Mouse (Mus musculus): ENCODE data around the gene Zfp428. TPM values are rescaled to one million over a fixed set of nuclear protein-coding genes. Genes with fewer than 3 reads are reported as not detected.

The Zfp428 gene
- polyA plus RNA-seq, 1 experiment from 2014 or later, result 38.1 TPM

DNA sequence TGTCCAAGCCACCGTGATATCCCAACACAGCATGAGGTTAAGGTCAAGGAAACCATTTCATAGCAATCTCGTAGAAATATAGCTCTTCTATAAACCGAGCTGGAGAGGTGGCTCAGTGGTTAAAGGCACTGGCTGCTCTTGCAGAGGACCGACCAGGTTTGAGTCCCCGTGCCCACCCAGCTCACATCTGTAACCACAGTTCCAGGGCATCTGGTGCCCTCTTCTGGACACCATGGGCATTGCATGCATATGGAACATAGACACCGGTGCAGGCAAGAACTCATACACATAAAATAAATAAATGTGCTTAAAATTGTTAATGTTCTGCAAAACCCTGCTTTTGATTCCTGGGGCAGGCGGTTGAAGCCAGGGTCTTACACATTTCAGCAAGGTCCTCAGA lies 33.9 kb upstream of the Zfp428 start:
- Histone ChIP-seq H3K9me3 (no peaks in the 10 kb centered on the region), H3K36me3 (peaks cover 11% of the 10 kb centered on the region; the same call in 1 of the 2 replicates), H3K9ac (no peak overlapping the region), H3K27ac (no peak overlapping the region), H3K4me2 (no peak overlapping the region), H3K27me3 (replicated peaks) (no peaks in the 10 kb centered on the region), H3K4me1 (no peaks in the 10 kb centered on the region), H3K4me3 (replicated peaks) (no peak overlapping the region)
- WGBS, result 82% methylated on average over 7 of the region's 7 CpGs
- ATAC-seq (ENCODE audit: insufficient read depth, low FRiP score, low read depth), result no peak

DNA sequence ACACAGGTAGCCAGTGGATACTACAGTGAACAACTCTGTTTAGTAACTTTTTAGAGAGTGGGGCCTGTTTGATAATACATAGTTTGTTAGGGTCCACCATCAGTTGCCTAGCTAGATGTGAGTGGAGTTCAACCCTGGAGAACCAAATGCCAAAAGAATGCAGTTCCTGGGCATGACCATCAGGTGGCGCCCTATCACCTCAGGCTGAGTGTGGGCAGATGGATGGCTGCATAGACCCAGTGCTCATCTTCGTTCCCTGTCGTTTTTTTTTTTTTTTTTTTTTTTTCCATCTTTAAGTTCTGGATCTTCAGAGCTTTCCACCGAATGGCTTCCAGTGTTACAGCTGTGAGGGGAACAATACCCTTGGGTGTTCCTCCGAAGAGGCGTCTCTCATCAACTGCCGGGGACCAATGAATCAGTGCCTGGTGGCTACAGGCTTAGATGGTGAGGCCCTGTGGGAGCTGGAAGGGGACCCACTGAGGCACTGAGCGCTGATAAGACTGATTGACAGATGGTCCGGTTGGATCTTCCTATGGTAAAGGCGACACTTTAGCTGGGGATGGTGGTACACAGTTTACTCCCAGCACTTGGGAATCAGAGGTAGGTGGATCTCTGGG lies 32.8 kb upstream of the Zfp428 start:
- Histone ChIP-seq H3K4me1 (no peaks in the 10 kb centered on the region), H3K9ac (no peak overlapping the region), H3K27me3 (replicated peaks) (no peaks in the 10 kb centered on the region), H3K9me3 (no peaks in the 10 kb centered on the region), H3K4me3 (replicated peaks) (no peak overlapping the region), H3K36me3 (peaks cover 11% of the 10 kb centered on the region; the same call in 1 of the 2 replicates), H3K4me2 (no peak overlapping the region), H3K27ac (no peak overlapping the region)
- 51% methylated on average over 10 of the region's 10 CpGs for WGBS
- no peak for ATAC-seq (ENCODE audit: insufficient read depth, low FRiP score, low read depth)

DNA sequence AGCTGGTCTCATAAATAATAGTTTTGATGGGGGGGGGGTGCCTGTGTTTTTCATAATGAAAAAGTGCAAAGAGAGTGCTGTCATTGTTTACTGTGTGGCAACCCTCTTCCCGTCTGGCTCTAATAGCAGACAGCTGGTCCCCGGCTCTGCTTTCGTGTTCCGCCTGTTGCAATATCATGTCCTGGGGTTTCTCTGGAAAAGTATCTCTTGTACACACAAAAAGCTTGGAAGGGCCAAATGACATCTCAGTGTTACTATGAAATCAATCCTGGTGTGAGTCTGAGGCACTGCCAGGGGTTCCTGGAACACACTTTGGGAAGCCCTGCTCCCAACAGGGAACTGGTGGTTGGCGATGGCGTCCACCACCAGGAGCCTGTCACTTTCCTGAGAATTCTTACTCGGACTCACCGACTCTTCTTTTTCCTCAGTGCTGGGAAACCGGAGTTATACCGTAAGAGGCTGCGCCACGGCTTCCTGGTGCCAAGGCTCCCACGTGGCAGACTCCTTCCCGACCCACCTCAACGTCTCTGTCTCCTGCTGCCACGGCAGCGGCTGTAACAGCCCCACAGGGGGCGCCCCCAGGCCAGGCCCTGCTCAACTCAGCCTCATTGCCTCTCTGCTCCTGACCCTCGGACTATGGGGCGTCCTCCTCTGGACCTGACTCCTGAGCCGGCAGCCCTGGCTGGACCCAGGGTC lies 31.8 kb upstream of the Zfp428 start:
- Histone ChIP-seq H3K4me2 (no peak overlapping the region), H3K4me3 (replicated peaks) (no peak overlapping the region), H3K27me3 (replicated peaks) (no peaks in the 10 kb centered on the region), H3K36me3 (peaks cover 11% of the 10 kb centered on the region; the same call in 1 of the 2 replicates), H3K9ac (no peak overlapping the region), H3K27ac (no peak overlapping the region), H3K9me3 (no peaks in the 10 kb centered on the region), H3K4me1 (no peaks in the 10 kb centered on the region)
- ATAC-seq (ENCODE audit: insufficient read depth, low FRiP score, low read depth), result no peak
- 44% methylated on average over 21 of the region's 21 CpGs for WGBS

DNA sequence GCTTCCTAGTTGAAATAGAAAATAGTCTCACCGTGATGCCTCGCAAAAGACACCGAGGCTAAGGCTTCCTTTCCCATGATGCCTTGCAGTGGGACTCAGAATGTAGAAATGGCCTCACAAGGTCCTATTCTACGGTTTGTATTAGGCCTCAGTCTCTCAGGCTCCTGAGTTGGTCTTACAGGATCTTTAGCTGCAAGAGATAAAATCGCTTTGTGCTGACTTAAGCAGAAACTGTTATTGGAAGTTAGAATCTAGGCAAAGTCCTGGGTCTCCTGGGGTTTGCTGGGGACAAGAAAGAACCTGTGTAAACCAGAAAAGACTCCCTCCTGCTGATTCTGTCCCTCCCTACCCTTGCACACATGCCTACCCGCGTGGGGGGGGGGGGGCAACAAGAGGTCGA lies 30.5 kb upstream of the Zfp428 start:
- no peaks in the 10 kb centered on the region for H3K27me3 ChIP-seq (replicated peaks)
- H3K36me3 ChIP-seq, result peaks cover 11% of the 10 kb centered on the region; the same call in 1 of the 2 replicates
- H3K4me3 ChIP-seq (replicated peaks), result no peak overlapping the region
- H3K9ac ChIP-seq, result no peak overlapping the region
- no peaks in the 10 kb centered on the region for H3K9me3 ChIP-seq
- WGBS, result 82% methylated on average over 8 of the region's 8 CpGs
- peaks cover 7% of the 10 kb centered on the region for H3K4me1 ChIP-seq
- H3K27ac ChIP-seq, result no peak overlapping the region
- no peak overlapping the region for H3K4me2 ChIP-seq
- no peak for ATAC-seq (ENCODE audit: insufficient read depth, low FRiP score, low read depth)

DNA sequence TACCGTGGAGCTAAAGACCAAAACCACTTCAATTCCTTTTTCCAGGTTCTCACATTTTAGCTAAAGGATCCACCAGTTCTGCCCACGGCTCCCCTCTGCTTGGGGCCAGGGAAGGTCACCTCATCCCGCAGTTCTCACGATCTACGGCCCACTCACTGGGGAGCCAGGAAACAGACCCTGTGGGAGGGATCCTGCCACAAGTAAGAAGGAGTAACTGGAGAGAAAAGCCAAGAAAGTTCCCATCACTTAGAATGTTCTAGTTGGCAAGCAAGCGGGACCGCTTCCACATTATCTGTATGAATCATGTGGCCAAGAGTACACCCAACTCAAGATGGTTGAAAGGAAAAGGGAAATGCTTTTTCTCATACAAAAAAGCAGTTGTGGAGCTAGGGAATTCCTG lies 29.9 kb upstream of the Zfp428 start:
- no peak for ATAC-seq (ENCODE audit: insufficient read depth, low FRiP score, low read depth)
- Histone ChIP-seq H3K27me3 (replicated peaks) (no peaks in the 10 kb centered on the region), H3K27ac (no peak overlapping the region), H3K4me2 (no peak overlapping the region), H3K4me1 (peaks cover 10% of the 10 kb centered on the region), H3K4me3 (replicated peaks) (no peak overlapping the region), H3K36me3 (peaks cover 11% of the 10 kb centered on the region; the same call in 1 of the 2 replicates), H3K9ac (no peak overlapping the region), H3K9me3 (no peaks in the 10 kb centered on the region)
- 89% methylated on average over 7 of the region's 7 CpGs for WGBS

DNA sequence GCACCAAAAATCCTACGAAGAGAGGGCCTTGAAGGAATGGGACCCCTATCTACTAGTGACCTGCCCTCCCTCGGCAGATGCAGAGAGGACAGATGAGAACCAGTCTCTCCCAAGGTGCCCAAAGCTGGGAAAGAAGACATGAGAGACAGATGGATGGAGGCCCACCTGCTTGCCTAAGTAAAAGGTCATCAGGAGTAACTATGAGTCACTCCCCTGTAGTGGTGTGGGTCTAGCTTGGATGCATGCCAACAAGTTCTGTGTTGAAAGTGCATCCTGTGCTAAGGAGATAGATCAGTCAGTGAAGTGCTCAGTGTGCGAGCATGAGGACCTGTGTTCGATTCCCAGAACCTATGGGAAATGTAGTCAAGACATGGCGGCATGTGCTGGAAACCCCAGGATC lies 27.9 kb upstream of the Zfp428 start:
- Histone ChIP-seq H3K9me3 (no peaks in the 10 kb centered on the region), H3K9ac (no peak overlapping the region), H3K4me3 (replicated peaks) (no peak overlapping the region), H3K4me1 (peaks cover 10% of the 10 kb centered on the region), H3K27me3 (replicated peaks) (0 out of 2 replicates have a peak, but pooled peaks cover 5% of the 10 kb centered on the region), H3K27ac (no peak overlapping the region), H3K36me3 (0 out of 2 replicates have a peak, but pooled peaks cover 6% of the 10 kb centered on the region), H3K4me2 (no peak overlapping the region)
- ATAC-seq (ENCODE audit: insufficient read depth, low FRiP score, low read depth), result no peak
- WGBS, result 81% methylated on average over 5 of the region's 5 CpGs

DNA sequence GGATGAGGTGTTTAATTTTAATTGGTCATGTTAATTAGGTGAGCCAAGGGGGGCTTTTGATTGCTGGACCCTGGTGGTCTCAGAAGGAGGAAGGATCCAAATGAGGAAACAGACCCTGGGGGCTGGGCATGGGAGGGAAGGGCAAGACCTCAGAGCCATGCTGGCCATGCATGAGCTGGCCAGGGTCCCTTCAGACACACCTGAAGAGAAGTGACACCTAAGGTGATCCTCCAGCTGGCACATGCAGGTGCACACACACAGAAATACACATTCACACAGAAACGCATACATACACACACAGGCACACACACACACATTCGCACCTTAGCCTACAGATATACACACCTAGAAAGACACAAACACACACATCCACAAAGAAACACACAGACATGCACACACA lies 27.1 kb upstream of the Zfp428 start:
- no peak for ATAC-seq (ENCODE audit: insufficient read depth, low FRiP score, low read depth)
- 90% methylated on average over 2 of the region's 2 CpGs for WGBS
- Histone ChIP-seq H3K4me3 (replicated peaks) (no peak overlapping the region), H3K27me3 (replicated peaks) (0 out of 2 replicates have a peak, but pooled peaks cover 5% of the 10 kb centered on the region), H3K9me3 (no peaks in the 10 kb centered on the region), H3K27ac (no peak overlapping the region), H3K36me3 (0 out of 2 replicates have a peak, but pooled peaks cover 6% of the 10 kb centered on the region), H3K9ac (no peak overlapping the region), H3K4me1 (peaks cover 10% of the 10 kb centered on the region), H3K4me2 (no peak overlapping the region)

DNA sequence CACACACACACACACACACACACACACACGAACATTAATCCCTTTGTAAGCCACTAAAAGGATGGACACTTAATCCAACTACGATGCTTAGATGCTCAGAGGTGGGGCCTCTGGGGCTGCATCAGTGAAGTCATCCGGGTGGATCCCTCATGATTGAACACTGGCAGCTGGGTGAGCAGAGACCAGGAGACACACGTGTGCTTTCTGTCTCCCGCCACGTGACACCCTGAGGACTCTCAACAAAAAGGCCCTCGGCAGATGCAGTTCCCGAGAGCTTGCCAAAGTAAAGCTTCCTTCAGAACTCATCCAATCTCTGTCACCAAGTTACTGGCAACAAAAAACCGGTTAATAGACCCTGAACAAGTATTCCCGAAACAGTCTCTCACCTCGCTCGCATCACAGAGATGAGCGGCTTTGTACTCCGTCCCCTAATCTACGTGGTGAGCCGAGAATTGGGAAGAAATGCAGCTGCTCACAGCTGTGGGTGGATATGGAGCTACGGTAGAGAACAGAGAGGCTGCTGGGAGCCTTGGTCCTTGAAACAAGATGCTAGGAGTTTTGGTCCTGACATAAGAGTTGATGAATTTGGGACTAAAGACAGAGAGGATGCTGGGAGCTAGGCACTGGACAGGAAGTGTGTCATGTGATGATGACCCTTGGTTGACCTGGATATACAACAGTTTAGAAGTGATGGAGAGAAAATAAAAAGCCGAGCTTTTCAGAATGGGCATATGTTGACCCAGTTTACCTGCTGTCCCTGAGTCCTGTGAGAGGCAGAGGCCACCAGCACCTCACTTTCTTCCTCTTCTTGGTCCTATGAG lies 26.5 kb upstream of the Zfp428 start:
- H3K4me2 ChIP-seq, result peak overlapping the region; percentile 99
- 49% methylated on average over 18 of the region's 18 CpGs for WGBS
- H3K4me3 ChIP-seq (replicated peaks), result 0 out of 2 replicates have a peak overlapping the region, but pooled peaks have one; percentile 63
- no peak overlapping the region for H3K27ac ChIP-seq
- H3K9ac ChIP-seq, result no peak overlapping the region
- ATAC-seq (ENCODE audit: insufficient read depth, low FRiP score, low read depth), result no peak
- 0 out of 2 replicates have a peak, but pooled peaks cover 5% of the 10 kb centered on the region for H3K27me3 ChIP-seq (replicated peaks)
- H3K9me3 ChIP-seq, result no peaks in the 10 kb centered on the region
- 0 out of 2 replicates have a peak, but pooled peaks cover under 1% of the 10 kb centered on the region for H3K36me3 ChIP-seq
- H3K4me1 ChIP-seq, result peaks cover 10% of the 10 kb centered on the region

DNA sequence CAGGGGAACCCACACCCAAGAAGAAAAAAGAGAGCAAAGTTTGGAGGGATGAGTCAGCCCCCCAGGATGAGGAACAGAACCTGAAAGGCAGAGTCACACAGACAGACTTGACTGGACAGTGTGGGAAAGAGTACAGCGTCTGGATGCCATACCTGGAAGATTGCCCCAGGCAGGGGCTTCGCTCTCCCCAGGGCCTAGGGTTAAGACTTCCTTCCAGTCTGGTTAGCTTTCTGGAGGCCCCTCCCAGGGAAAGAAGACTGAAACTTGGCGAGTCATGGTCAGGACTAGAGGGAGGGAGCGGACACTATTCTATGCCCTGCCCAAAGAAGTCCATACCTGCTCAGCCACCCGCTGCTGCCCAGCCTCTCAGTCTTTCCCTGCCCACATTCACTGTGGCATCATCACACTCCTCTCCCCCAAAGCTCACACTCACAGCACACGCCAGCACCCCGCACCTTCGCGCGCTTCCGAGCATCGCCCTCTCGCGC lies 25.8 kb upstream of the Zfp428 start:
- ATAC-seq (ENCODE audit: insufficient read depth, low FRiP score, low read depth), result peak; percentile 24; the same call in 1 of the 2 replicates
- H3K9me3 ChIP-seq, result no peaks in the 10 kb centered on the region
- WGBS, result 14% methylated on average over 14 of the region's 14 CpGs
- H3K9ac ChIP-seq, result peak overlapping the region; percentile 20; the same call in 1 of the 2 replicates
- H3K36me3 ChIP-seq, result no peaks in the 10 kb centered on the region
- no peak overlapping the region for H3K27ac ChIP-seq
- peak overlapping the region; percentile 99 for H3K4me2 ChIP-seq
- 0 out of 2 replicates have a peak, but pooled peaks cover 5% of the 10 kb centered on the region for H3K27me3 ChIP-seq (replicated peaks)
- H3K4me1 ChIP-seq, result peaks cover 10% of the 10 kb centered on the region
- peak overlapping the region; percentile 63 for H3K4me3 ChIP-seq (replicated peaks)

DNA sequence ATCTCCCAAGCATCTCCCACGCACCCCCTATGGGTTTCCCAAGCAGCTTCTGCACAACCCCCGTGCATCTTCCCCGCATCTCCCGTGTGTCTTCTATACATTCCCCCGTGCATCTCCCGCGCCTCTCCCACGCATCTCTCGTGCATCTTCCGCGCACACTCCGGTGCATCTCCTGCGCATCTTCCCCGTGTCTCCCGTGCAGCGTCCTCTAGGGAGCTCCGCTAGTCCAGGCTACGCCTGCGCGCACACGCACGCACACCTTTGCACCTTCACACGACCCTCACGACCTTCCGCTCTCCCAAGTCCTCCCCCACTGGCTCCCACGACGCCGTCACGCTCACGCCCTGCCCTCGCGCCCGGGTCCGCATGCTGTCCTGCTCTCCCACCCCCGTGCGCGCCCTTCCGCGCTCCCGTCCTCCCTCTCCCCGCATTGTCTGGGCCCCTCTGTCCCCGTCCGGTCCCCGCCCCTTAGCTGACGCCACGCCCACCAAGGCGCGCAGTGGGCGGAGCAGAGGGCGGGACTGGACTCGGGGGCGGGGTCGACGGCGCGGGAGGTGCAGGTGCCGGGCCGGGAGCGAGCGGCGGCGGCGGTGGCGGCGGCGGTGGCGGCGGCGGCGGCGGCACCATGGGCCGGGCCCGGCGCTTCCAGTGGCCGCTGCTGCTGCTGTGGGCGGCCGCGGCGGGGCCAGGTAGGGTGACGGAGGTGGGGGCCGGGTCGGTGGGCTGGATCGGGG lies 25.2 kb upstream of the Zfp428 start, which contains the start of gene Cadm4:
Gene Cadm4, plus strand, starts transcription at position 550 of the 734 bp plus-strand sequence.
- under 1% methylated on average over 72 of the region's 83 CpGs for WGBS
- ATAC-seq (ENCODE audit: insufficient read depth, low FRiP score, low read depth), result peak; percentile 79
- H3K27ac ChIP-seq, result no peak within 1 kb of the TSS
- no peaks in the 10 kb centered on the region for H3K9me3 ChIP-seq
- no peaks in the 10 kb centered on the region for H3K36me3 ChIP-seq
- H3K9ac ChIP-seq, result peak within 1 kb of the TSS; percentile 20
- H3K4me3 ChIP-seq (replicated peaks), result peak within 1 kb of the TSS; percentile 63
- 0 out of 2 replicates have a peak, but pooled peaks cover 5% of the 10 kb centered on the region for H3K27me3 ChIP-seq (replicated peaks)
- H3K4me1 ChIP-seq, result peaks cover 13% of the 10 kb centered on the region
- peak within 1 kb of the TSS; percentile 99 for H3K4me2 ChIP-seq
